Mouse (Mus musculus) thymus, adult 2 months (tissue): Measurements from ENCODE around the gene Hnrnph3.

Experiments used
- CTCF ChIP-seq: fragments of 200-500 bp; IDR thresholded peaks from 2 replicates; pipeline ENCODE4 v1.5.1; 2012; ENCODE audit warnings: mild to moderate bottlenecking, control low read depth, low read length, moderate library complexity, borderline replicate concordance; ENCODE audit not compliant: control insufficient read depth, poor library complexity, insufficient read depth; ENCODE audit errors: extremely low read depth
- POLR2A ChIP-seq: fragments of 200-500 bp; IDR thresholded peaks from 2 replicates; pipeline ENCODE4 v1.6.1; 2012; ENCODE audit warnings: mild to moderate bottlenecking, low read length, control low read depth, moderate library complexity; ENCODE audit not compliant: control insufficient read depth, poor library complexity, insufficient read depth; ENCODE audit errors: extremely low read depth

DNA sequence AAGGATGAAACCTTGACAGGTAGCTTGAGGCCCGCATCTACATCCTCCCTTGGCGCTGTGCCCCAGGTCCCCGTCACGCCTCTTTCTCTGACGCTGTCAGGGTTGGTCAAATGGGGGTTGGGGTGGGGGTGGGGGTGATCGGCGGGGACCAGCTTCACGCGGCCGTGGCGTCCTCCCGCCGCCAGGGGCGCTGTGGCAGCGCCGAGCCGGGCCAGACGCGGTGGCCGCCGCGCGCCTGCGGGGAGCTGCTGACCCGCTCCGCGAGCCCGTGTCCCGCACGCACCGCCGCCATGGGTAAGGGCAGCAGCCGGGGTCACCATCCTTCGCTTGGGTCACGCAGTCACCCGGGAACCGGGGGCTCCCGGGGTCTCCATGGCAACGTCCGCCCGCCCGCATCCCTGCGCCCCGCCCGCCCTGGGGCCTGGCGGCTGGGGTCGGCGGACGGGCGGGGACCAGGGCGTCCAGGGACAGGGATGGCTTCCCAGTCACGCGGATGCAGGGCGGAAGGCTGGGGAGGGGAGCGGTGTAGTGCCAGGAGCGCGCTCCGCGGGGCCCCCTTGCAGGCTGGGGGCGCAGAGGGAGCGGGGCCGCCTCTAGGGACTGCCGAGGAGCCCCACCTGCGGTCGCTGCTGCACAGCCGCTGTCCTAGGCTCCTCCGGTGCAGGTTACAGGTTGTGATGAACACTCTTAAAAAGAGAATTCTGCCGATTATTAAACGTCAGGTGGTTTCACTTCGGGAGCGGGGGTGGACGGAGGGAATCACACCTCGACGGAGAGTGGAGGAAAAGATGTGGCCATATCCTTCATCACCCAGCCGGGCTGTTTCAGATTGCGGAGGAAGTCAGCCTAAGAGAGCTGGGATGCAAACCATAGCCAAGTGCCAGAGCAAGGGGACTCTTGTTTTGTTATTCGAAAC is 43.7 kb downstream of the Hnrnph3 start, which contains the start of gene Rufy2:
- TF ChIP-seq POLR2A, result no peak
- peak; percentile 91 for TF ChIP-seq CTCF
